Mouse (Mus musculus) cerebellum, postnatal 25 days (tissue): ENCODE data around the gene Tceanc2.
"Not testable (repeated sequence)": the region's sequence is repeated elsewhere in the genome, so short reads cannot be mapped to it uniquely, and the experiment has no call there.

Experiments
- DNase-seq, 2 experiments: peaks; one replicate each; pipeline ENCODE4 v3.0.0; 2021; ENCODE audit warnings: mixed read lengths in 2 of 2

Tceanc2 gene

DNA sequence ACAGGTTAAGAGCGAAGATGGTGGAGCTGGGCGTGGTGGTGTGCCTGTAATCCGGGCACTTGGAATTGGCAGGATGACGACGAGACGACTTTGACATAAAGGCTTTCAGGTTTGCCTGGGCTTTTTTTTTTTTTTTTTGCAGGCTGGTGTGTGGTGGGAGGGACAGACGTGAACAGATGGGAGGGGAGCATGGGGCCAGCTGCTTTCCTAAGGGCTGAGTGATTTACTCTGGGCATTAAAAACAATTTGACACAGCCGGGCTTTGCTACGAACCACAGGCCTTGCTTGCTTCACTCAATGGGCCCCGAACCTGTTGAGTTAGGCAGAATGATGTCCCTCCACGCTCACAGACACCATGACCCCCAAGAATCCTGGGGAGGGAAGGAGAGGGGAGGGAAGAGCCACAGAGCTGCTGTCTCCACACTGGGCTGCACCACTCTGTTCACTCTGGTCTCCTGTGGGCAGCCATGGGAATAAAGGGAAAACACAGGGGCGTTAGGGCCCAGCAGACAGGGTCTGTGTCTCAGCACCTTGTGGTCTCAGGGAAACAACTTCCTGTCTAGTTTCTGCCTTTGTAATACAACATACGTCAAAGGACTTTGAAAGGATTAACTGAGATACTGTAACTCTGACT is 51.9 kb downstream of the Tceanc2 start:
- no peak for DNase-seq

DNA sequence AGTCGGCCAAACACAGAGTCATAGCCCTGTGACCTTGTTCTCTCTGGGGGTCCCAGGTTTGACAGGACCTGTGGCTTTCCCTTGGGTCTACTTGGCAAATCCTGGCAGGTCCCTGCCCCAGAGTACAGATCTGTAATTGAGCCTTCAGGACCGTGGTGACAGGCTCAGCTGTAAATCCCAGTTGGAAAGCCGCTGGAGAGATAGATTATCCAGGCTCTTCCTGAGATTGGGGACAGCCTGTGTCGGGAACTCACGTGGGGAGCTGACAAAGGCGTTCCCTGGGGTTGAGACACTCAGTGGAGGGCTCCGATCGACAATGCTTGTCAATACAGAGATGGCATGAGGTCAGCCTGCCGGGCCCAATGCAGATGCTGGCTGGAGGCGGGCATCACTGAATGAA is 52.5 kb downstream of the Tceanc2 start:
- no peak for DNase-seq

DNA sequence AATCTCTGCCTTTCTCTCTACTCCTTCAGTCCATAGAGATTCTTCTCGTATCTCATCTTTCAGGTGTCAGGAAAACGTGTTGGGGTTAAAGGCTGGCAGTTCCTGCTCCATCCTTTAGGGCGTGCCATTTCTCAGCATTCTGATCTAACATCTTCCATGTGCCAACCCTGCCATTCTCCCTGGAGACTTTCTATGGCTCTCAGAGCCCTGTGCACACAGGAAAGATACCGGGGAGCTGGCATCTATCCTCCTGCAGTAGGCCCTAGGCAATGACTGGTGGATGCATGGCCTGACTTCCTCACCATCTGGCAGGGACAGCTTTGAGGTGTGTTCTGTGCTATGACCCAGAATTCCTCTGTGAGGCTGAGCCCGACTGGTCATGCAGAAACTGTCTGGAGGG is 53.8 kb downstream of the Tceanc2 start:
- DNase-seq = peak; percentile 33 to 37

DNA sequence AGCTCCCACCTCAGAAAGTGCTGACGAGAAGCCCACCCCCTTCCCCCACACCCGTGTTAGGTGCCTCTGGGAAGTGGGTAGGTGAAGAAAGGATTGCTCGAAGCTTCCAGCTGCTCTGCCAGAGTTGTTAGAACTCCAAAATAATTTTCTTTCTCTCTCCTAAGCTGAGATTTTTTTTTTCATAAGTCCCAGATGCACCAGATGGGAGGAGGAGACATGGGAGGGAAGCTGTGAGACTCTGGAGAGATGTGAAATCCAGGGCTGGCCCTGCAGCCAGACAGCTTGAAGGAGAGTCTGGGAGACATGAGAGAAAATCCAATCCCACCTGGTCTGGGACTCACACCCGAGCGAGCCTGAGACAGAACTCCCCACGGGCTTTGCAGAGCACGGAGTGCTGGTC is 54.5 kb downstream of the Tceanc2 start:
- no peak for DNase-seq

DNA sequence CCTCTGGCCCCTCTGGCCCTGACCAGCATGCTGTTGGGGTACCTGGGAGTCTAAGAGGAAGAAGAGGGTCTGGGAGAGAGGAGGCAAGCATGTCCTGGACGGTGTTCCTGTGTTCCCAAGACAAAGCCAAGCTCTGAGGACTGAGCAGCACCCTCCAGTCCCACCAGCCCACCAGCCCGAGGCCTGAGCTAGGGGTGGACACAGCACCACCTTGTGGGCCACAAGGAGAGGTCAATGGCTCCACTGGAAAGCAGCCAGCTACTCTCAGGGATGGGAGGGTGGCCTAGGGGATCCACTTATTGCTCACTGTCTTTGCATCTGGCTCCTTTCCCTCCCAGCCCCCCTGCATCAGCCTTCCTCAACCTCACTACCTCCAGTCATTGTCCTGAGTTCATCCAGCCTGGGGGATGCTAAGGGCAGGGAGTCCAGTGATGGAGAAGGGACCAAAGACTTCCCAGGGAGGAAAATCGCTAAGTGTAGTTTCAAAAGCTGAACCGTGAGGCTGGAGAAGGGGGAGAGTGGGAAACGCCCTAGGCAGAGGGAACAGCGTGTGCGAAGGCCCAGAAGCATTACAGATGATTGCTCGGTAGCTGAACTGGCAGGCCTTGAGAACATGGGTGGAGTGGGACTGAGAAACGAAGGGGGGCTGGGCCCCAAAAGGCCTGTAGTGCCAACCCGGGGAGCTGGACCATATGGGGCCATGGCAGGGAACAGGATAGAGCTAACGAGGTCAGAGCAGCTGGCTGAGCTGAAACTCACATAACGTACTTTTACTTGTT is 57.6 kb downstream of the Tceanc2 start:
- DNase-seq = peak; percentile 26 to 61

DNA sequence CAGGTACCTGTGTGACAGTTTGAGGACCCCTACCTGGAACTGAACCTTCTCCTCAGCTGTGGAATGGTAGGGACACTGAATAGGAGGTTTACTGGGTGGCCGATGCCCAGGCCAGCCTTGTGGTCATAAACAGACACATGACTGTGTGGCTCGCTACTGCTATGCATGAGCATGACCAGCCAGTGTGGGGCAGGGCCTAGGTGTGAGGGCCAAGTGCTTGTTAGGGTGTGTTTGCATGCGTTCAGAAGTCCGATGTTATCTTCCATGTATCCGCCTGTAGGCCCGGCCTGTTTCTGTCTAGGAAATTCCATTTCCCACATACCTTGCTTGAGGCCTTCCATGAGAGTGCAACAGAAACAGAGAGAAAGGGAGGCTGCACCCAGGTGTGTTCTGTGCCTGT is 58.2 kb downstream of the Tceanc2 start:
- no peak for DNase-seq

DNA sequence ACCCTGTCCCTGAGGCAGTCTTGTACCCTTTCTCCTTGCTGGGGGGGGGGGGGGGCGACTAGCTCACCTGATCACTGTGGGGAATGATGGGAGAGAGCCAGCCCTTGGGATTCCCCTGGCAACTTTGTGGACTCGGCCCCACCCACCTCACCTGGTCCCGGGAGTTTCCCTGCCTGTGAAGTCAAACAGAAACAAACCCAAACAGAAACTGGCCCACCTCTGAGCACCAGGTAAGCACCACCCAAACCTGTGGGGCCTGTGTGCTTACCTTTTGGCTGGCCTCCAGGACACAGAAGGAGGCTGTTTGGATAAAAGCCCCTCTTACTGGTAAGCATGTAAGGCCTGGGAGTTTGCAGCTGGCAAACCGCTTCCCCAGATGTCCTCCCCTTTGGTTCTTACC is 59.9 kb downstream of the Tceanc2 start:
- no peak for DNase-seq

DNA sequence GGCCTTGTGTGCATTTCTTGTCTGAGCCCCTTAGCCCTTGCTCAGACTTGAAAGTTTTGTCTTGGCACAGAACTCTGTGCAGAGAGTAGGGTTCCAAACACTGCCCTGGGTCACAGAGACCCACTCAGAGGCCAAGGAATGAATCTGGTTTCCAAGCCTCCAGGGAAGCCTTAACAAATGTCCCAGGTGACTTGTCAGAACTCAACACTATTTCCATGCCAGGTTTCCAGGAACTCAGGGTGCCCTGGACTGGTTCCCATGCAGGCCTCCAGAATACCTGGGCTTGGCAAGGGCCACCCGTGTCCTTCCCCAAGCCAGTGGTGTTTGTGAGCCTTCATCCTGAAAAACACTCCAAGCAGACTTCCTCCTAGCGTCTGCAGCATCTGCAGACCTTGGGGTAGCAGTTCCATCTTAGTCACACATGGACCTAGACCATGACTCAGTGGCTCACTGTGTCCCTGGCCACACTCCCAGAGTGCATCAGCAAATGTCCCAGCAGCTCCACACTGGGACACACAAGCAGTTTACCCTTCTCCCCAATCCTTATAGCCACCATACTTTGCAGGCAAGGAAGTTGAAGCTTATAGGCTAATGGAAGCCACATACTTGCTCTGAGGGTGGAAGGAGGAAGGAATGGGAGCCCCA is 61.1 kb downstream of the Tceanc2 start:
- no peak for DNase-seq

DNA sequence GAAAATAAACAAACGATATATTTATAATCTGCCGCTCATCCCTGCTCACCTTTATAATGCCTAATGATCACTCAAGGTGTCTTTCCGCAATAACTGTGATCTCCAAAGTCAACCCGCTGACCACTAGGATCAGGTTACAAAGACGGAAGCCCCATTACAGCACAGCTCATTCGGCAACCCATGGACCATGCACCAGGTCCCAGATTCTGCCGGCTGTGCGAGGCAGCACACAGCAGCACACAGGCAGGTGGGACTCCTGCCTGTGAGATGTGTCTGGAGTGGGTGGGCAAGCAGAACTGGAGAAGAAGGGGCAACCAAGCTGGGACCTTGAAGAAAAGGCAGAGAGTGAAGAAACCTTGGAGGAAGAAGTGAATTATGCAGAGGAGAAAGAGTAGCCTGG is 64.6 kb downstream of the Tceanc2 start:
- DNase-seq = no peak

DNA sequence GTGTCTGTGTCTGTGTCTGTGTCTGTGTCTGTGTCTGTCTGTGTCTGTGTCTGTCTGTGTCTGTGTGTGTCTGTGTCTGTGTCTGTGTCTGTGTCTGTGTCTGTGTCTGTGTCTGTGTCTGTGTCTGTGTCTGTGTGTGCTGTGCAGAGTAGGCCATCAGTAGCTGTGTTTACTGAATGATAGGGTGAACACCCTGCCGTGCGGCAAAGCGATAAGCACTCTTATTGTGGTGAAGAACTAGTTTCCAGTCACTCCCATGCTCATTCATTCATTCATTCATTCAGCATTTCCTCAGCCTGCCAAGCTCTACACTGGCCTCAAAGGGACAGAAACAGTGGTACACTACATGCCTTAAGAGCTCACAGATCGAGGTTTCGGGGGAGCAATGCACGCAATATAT is 69.7 kb downstream of the Tceanc2 start:
- DNase-seq = not testable (repeated sequence)

DNA sequence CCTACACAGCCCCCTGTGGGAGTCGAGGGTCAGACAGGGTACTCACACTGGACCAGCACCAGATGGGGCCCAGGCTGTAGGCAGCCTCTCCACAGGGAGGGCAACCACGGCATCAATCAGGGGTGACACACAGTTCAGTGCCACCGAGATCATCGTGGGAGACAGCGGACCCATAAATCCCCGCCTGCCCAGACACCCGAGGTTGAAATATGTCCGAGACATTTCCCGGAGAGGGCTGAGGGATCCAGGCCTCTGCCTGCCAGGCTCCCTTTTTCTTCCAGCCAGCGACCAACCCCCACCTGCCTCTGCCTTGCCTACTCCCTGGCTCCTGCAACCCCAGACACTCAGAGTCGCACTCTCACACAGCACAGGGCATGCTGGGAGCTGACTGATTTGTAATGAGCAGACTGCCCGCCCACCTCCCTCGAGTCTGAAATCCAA is 70.6 kb downstream of the Tceanc2 start:
- DNase-seq = no peak

DNA sequence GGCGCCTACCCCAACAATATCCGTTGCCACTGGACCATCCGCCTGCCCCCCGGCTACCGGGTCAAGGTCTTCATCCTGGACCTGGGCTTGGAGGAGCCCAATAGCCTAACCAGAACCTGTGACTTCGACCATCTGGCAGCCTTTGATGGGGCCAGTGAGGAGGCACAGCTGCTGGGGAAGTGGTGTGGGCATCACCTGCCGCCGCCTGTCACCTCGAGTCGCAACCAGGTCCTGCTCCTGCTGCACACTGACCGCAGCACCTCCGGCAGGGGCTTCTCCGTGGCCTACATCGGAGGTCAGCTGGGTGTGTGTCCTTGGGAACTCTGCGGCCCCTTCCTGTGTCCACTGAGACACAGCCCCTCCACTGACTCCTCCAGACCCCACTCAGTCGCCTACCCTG is 72.1 kb downstream of the Tceanc2 start:
- no peak for DNase-seq

DNA sequence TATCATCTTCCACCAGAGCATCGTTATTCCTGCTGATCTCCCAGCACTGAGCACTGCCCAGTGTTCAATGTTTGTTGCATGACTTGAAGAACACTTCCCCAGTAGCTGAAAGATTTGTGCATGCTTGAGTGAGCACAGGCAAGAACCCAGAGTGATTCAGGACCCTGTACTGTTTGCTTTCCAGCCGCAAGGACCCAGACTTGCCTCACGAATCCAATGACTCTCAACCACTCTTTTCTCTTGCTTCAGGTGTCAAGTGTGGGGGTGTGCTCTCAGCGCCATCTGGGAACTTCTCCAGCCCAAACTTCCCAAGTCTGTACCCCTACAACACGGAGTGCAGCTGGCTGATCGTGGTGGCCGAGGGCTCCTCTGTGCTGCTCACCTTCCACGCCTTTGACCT is 76.7 kb downstream of the Tceanc2 start:
- no peak for DNase-seq

DNA sequence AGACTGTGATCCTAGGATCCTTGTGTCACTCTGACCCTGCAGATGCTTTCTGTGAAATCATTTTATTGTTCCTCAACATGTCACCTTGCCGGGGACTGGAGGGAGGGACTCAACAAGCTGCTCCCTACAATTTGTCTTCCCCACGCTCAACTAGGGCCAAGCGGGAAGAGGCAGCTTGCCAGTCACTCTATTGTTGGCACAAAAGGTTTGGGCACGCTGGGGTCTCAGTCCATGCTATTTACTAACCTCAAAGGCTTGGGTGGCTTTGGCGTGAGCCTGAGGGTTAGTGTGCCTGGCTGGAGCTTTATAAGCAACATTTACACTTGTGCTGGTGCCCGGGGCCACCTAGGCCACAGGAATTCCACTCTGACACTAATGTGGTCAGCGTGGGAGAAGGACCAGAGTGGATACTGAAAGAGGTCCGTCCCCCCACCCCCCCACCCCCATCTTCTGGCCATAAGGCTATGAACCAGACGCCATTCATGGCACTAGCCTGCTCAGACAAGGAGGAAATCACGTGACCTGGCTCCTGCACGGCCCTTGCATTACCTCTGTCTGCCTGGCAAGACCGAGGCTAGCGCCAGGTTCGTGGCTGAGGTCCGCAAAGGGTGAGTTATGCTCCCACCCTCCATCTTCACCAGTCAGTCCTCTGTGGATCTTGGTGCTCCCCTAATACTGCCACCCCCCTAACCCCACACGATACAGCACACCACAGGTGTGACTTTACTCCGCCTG is 80.0 kb downstream of the Tceanc2 start:
- no peak for DNase-seq

DNA sequence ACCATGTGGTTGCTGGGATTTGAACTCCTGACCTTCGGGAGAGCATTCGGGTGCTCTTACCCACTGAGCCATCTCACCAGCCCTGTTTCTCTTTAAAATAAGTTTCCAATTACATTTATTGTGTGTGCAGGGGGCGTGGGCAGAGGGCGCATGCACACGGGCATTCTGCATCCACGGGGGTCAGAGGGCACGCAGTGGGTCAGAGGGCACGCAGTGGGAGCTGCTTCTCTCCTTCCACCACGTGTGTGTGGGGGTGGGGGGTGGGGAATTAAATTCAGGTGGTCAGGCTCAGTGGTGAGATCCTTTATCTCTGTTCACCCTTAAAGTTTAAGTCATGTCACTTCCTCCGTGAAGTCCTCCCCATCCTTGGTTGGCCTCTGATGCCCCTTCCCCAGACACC is 80.5 kb downstream of the Tceanc2 start:
- no peak for DNase-seq

DNA sequence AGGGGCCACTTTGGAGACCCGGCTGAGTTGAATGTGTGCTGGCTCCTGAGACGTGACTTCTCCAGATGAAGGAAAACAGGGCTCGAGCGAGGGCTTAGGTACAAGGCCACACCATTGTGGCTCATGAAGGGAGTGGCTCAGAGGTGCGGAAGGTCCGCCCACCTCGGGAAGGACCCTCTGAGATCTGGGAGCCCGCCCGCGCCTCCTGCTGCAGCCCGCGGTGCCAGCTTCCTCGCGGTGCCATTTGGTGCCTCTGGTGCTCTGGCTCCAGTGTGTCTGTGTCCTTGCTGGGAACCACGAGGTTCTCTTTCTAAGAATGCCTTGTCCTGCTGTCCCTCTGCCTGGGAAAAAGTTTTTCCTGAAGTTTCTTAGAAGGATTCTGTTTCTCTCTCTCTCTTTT is 81.0 kb downstream of the Tceanc2 start:
- DNase-seq = peak; percentile 19 to 31

DNA sequence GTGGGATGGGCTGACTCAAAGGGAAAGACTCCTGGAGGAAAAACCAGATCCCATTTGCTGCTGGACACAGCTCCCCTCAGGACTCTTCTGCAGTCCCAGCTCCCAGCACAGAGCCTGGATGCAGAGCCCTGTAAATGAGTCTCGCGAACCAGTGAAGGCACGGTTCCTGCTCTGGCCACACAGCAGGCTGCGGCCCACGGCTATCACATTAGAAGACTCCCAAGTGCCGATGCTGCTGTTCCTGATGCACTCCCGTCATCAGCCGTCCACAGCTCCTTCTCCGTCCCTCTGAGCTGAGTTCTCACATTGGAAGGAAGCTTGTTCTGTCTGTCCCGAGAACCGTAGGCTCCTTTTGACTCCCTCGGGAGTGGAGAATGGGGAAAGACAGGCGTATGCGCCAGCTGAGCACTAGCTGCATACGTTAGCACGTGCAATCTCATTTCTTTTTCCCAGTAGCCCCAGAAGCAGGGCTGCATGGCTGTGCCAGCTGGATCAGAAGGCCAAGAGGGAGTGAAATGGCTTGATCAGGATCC is 82.0 kb downstream of the Tceanc2 start, which contains the start of gene Cdcp2:
Cdcp2 (plus strand) TSS at position 51 of the 533 bp plus-strand sequence.
- no peak for DNase-seq

DNA sequence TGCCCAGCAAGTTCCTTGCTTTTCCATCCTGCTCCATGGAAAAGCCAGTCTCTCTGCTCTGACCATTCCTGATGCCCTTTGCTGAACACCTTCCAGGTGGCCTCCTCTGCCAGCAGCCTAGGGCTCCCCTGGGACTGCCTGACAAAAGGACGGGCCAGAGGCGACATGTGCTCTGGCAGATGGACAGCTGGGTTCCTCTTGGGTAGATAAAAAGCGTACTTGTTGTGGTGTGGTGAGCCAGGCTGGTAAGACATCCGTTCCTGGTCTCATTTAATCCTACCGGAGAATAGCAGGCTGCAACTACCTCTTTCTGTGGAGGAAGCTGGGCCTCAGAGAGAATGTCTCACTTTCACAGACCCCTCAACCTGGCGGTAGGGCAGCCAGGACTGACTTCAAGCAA is 82.9 kb downstream of the Tceanc2 start:
- DNase-seq = peak in 1 of 2 experiments; percentile 37

DNA sequence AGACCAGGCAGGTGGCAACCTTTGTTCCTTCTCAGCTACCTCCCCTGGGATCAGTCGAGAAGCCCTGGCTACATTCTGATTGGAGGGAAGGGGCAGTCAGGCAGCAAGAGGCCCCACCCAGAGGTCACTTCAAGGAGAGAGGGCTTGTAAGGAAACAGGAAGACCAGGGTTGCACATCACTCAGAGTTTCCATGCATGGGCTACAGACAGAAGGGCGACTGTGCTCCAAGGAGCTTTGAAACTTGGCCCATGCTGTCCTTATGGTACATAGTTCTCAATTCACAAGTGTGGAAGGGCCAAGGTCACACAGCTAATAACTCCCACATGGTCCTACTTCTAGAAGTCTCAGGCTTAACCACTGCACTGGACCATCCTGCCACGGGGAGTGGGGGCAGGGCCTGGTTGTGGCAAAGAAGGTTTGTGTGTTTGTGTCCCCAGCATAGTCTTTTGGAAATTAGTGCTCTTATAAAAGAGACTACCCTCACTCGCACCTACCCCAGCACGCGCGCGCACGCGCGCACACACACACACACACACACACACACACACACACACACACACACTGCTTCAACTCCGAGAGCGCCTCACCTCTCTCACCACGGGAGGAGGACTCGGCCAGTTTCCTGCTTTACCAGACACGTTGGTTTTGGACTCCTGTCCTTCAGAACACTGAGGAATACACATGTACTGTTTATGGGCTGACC is 84.3 kb downstream of the Tceanc2 start:
- no peak for DNase-seq

DNA sequence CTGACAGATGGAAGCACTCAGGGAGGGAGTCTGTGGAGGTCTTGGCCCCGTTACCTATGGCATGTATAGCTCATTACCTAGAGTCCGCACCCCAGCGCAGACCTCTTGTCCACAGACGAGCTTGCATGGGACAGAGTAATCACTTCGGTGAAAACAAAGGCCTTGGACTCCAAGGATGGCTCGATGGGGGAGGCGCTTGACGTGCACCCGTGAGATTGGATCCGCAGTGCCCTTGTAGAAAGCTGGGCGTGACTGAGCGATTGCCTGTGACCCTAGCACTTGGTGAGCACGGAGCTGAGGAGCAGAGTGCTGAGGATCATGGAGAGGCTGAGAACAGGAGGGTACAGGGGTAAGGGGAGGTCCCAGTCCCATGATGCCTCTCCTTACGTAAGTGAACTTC is 87.2 kb downstream of the Tceanc2 start:
- DNase-seq = no peak

DNA sequence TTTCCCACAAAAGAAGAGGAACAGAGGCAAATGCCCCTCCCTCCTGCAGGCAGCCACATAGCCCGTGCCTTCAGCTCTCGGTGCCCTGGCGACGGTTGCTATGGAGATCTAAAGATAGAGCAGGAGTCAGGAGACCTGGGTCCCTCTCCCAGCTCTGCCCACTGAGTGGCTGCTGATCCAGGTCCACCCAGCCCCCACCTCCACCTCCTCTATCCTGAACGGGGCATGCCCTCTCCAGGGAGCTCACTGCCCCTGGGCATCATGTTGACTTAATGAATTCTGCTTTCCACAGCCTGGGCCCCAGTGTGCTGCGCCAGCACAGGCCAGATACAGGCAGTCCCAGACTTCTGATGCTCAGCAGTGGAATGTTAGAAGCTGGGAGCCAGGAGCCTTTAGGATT is 94.1 kb downstream of the Tceanc2 start:
- peak in 1 of 2 experiments; percentile 29 for DNase-seq

DNA sequence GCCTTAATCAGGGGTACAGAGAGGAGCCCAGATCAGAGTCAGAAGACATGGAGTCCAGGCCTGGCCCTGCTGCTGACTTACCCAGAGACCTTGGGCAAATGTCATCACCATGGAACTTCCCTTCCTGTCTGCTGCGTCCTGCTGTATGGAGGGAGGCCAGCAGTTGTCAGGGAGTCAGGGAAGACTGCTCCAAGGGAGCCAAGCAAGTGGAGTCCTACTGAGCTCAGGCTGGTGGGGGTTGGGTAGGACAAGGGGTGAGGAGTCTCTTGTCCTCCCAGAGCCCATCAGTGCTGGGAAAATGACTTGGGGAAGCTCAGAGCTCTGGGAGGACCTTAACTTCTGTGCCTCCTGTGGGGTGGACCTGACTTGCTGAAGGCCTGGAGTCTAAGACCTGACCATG is 94.6 kb downstream of the Tceanc2 start:
- no peak for DNase-seq
